Mouse (Mus musculus): Measurements from ENCODE around the gene Il12b. TPM values are rescaled to one million over a fixed set of nuclear protein-coding genes. Genes with fewer than 3 reads are reported as not detected.

Il12b gene
- total and polyA plus RNA-seq, 3 experiments, result not detected

DNA sequence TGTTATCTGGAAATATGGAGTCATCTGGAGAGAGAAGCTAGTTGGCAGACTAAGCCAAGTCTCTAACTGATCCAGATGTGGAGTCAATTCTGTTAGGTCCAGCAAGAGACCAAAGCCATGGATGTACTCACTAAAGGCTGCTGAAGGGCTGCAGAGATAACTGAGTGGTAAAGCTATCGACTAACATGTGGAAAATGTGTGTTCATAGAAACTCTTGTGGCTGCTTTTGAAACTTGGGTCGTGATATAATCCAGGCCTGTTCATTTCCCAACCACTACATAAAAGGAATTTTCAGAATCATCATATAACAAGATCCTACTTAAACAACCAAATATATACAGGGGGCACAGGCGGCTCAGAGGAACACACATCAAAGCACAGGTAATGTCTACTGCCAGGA is 2.3 kb upstream of the Il12b start:
- DNase-seq (ENCODE audit: low read depth, low spot score), result no peak
- TF ChIP-seq SIN3A (IDR thresholded peaks at IDR 0.05; ENCODE audit: low read length) (no peak), TBP (IDR thresholded peaks at IDR 0.05; ENCODE audit: low read depth, low read length) (no peak), USF1 (IDR thresholded peaks at IDR 0.05; ENCODE audit: low read depth, low read length) (no peak), NELFE (IDR thresholded peaks at IDR 0.05; ENCODE audit: low read depth, low read length) (no peak), POLR2A (IDR thresholded peaks at IDR 0.05; ENCODE audit: control insufficient read depth in 1 of 2, insufficient read depth in 1 of 2, low read depth in 1 of 2, low read length in 2 of 2, poor library complexity in 1 of 2) (no peak), MAZ (IDR thresholded peaks at IDR 0.05; ENCODE audit: low read depth, low read length) (no peak), MYB (IDR thresholded peaks at IDR 0.05; ENCODE audit: low read depth, low read length) (no peak), SMC3 (IDR thresholded peaks at IDR 0.05; ENCODE audit: low read depth, low read length) (no peak), BHLHE40 (IDR thresholded peaks at IDR 0.05; ENCODE audit: borderline replicate concordance, low read depth, low read length) (no peak), ZKSCAN1 (IDR thresholded peaks at IDR 0.05; ENCODE audit: low read depth, low read length) (no peak), CTCF (IDR thresholded peaks at IDR 0.05 in 2 of 3, conservative IDR thresholded peaks at IDR 0.05 in 1 of 3; ENCODE audit: control insufficient read depth in 1 of 3, insufficient read depth in 1 of 3, low read depth in 2 of 3, low read length in 3 of 3, poor library complexity in 1 of 3, severe bottlenecking in 1 of 3) (no peak), GABPA (IDR thresholded peaks at IDR 0.05; ENCODE audit: low read depth, low read length) (no peak), KAT2A (conservative IDR thresholded peaks at IDR 0.05; ENCODE audit: low read depth, low read length) (no peak), NRF1 (IDR thresholded peaks at IDR 0.05; ENCODE audit: insufficient read depth, low read depth, low read length, poor library complexity, severe bottlenecking) (no peak), POLR2AphosphoS5 (IDR thresholded peaks at IDR 0.05; ENCODE audit: borderline replicate concordance, low read depth, low read length) (no peak), ZC3H11A (IDR thresholded peaks at IDR 0.05; ENCODE audit: low read depth, low read length) (no peak), ZNF384 (IDR thresholded peaks at IDR 0.05; ENCODE audit: low read depth, low read length) (no peak), MEF2A (IDR thresholded peaks at IDR 0.05; ENCODE audit: extremely low read depth, insufficient replicate concordance, low read depth, low read length, poor library complexity, severe bottlenecking) (no peak), MXI1 (IDR thresholded peaks at IDR 0.05; ENCODE audit: low read depth, low read length) (no peak), CHD2 (IDR thresholded peaks at IDR 0.05; ENCODE audit: low read length) (no peak)
- Histone ChIP-seq H3K27me3 (ENCODE audit: control insufficient read depth in 1 of 2, insufficient read depth in 2 of 2, low read length in 2 of 2) (peaks cover 0 to 5% of the 10 kb centered on the region in 2 experiments; a peak in 1 of 4 replicates), H3K9me3 (replicated peaks; ENCODE audit: insufficient read depth, low read length) (no peaks in the 10 kb centered on the region), H3K9ac (ENCODE audit: control insufficient read depth, low read depth, low read length, poor library complexity, severe bottlenecking) (no peak overlapping the region), H3K36me3 (ENCODE audit: control insufficient read depth in 1 of 2, insufficient read depth in 2 of 2, low read length in 2 of 2) (no peaks in the 10 kb centered on the region), H3K4me3 (ENCODE audit: control insufficient read depth in 1 of 2, insufficient read depth in 1 of 2, low read depth in 2 of 2, low read length in 2 of 2) (no peak overlapping the region), H3K27ac (ENCODE audit: control insufficient read depth, low read depth, low read length) (no peak overlapping the region), H3K79me2 (ENCODE audit: control insufficient read depth, insufficient read depth, low read length, poor library complexity) (no peaks in the 10 kb centered on the region), H3K4me1 (ENCODE audit: control insufficient read depth in 1 of 2, insufficient read depth in 2 of 2, low read length in 2 of 2) (no peaks in the 10 kb centered on the region)

GRCm38 (mm10) chr11:44398356-44398755 is 1.5 kb upstream of the Il12b start:
- Histone ChIP-seq H3K27me3 (ENCODE audit: control insufficient read depth in 1 of 2, insufficient read depth in 2 of 2, low read length in 2 of 2) (no peaks in the 10 kb centered on the region), H3K36me3 (ENCODE audit: control insufficient read depth in 1 of 2, insufficient read depth in 2 of 2, low read length in 2 of 2) (no peaks in the 10 kb centered on the region), H3K9me3 (replicated peaks; ENCODE audit: insufficient read depth, low read length) (no peaks in the 10 kb centered on the region), H3K4me1 (ENCODE audit: control insufficient read depth in 1 of 2, insufficient read depth in 2 of 2, low read length in 2 of 2) (no peaks in the 10 kb centered on the region), H3K79me2 (ENCODE audit: control insufficient read depth, insufficient read depth, low read length, poor library complexity) (no peaks in the 10 kb centered on the region), H3K27ac (ENCODE audit: control insufficient read depth, low read depth, low read length) (no peak overlapping the region), H3K4me3 (ENCODE audit: control insufficient read depth in 1 of 2, insufficient read depth in 1 of 2, low read depth in 2 of 2, low read length in 2 of 2) (no peak overlapping the region), H3K9ac (ENCODE audit: control insufficient read depth, low read depth, low read length, poor library complexity, severe bottlenecking) (no peak overlapping the region)
- TF ChIP-seq ZC3H11A (IDR thresholded peaks at IDR 0.05; ENCODE audit: low read depth, low read length), result no peak
- no peak for TF ChIP-seq USF1 (IDR thresholded peaks at IDR 0.05; ENCODE audit: low read depth, low read length)
- TF ChIP-seq BHLHE40 (IDR thresholded peaks at IDR 0.05; ENCODE audit: borderline replicate concordance, low read depth, low read length), result no peak
- DNase-seq (ENCODE audit: low read depth, low spot score), result no peak

Measured in MEL (cell line).